Mouse (Mus musculus): ENCODE data around the gene Gjc2. TPM values are rescaled to one million over a fixed set of nuclear protein-coding genes. Genes with fewer than 3 reads are reported as not detected.

The Gjc2 gene
- polyA plus RNA-seq, 1 experiment, result 0.03 TPM

DNA sequence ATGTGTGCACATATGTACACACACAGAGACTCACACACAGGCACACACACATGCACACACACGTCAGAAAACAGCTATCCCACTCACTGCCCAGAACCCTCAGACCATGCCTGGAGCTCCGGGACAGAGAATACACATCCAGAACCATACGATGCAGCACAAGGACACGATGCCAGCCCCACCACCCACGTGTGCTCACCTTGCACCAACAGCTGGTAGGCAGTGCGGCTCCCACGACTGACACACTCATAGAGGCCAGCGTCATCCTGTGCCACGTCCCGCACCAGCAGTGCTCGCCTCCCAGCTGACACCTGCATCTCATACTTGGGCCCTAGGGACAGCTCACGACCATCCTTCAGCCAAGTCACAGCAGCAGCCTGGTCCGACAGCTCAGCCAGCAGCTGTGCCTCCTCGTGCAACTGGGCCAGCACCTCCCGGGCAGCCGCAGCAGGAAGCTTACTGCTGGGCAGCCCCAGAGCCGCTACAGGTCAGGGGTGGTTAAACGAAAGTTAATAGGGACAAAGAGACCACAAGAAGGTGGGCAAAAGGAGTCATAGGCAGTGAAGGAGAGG is 51.6 kb downstream of the Gjc2 start:
- Histone ChIP-seq H3K4me1 (peaks cover 23% of the 10 kb centered on the region; the same call in 1 of the 2 replicates), H3K36me3 (replicated peaks; ENCODE audit: low read length) (no peaks in the 10 kb centered on the region), H3K4me3 (replicated peaks) (peak overlapping the region; percentile 72), H3K9me3 (peaks cover 5% of the 10 kb centered on the region; the same call in 1 of the 2 replicates), H3K27me3 (replicated peaks) (peaks cover 72% of the 10 kb centered on the region)
- TF ChIP-seq GATA1 (IDR thresholded peaks at IDR 0.05; ENCODE audit: borderline replicate concordance, low read length), result no peak
- TF ChIP-seq FLI1 (IDR thresholded peaks at IDR 0.05; ENCODE audit: low read length), result no peak

DNA sequence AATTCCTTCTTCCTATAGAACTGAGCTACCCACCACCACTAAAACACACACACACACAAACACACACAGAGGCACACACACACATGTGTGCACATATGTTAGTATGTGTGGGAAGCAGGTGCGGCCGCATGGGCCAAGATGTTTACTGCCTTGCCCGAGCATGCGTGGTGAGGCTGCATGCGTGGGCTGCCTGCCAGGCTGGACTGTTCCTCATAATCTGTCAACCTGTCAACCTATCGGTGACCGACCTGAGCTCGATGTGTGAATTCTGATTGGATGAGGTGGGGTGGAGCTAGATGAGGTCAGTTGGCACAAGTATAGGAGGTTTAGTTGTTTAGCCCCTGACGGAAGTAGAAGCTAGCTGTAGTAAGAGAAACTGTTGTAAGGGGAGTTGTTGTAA is 52.2 kb downstream of the Gjc2 start:
- Histone ChIP-seq H3K4me3 (replicated peaks) (no peak overlapping the region), H3K27me3 (replicated peaks) (peaks cover 66% of the 10 kb centered on the region), H3K4me1 (peaks cover 19% of the 10 kb centered on the region; the same call in 1 of the 2 replicates), H3K36me3 (replicated peaks; ENCODE audit: low read length) (no peaks in the 10 kb centered on the region), H3K9me3 (peaks cover under 1% of the 10 kb centered on the region; the same call in 1 of the 2 replicates)
- TF ChIP-seq GATA1 (IDR thresholded peaks at IDR 0.05; ENCODE audit: borderline replicate concordance, low read length) (no peak), FLI1 (IDR thresholded peaks at IDR 0.05; ENCODE audit: low read length) (no peak)

Other genes with a start within 250 kb of the Gjc2 start
- 271 and 450 TPM in 2 replicates for gene Rnf187, start 244.3 kb downstream of the Gjc2 start, polyA plus RNA-seq (2012; ENCODE audit: insufficient read depth, low replicate concordance)
- gene Hist3h2ba, start 234.3 kb downstream of the Gjc2 start, polyA plus RNA-seq (2012; ENCODE audit: insufficient read depth, low replicate concordance), result 5.3 and 6.7 TPM in 2 replicates
- gene Hist3h2a, start 228.5 kb downstream of the Gjc2 start, polyA plus RNA-seq (2012; ENCODE audit: insufficient read depth, low replicate concordance), result 16.9 TPM in 1 of 2 replicates, not detected in the other
- 11.3 and 13.8 TPM in 2 replicates for gene Trim17, start 228.5 kb downstream of the Gjc2 start, polyA plus RNA-seq (2012; ENCODE audit: insufficient read depth, low replicate concordance)
- 12.8 and 20.1 TPM in 2 replicates for gene Trim11, start 205.1 kb downstream of the Gjc2 start, polyA plus RNA-seq (2012; ENCODE audit: insufficient read depth, low replicate concordance)
- gene Obscn, start 46.8 kb downstream of the Gjc2 start, polyA plus RNA-seq (2012; ENCODE audit: insufficient read depth, low replicate concordance), result 9.6 and 10.4 TPM in 2 replicates
- gene Iba57, start 19.5 kb downstream of the Gjc2 start, polyA plus RNA-seq (2012; ENCODE audit: insufficient read depth, low replicate concordance), result 2.5 TPM in 1 of 2 replicates, not detected in the other
- gene Guk1, start 9.0 kb upstream of the Gjc2 start, polyA plus RNA-seq (2012; ENCODE audit: insufficient read depth, low replicate concordance), result 19.3 TPM in 1 of 2 replicates, not detected in the other
- 22.0 and 34.5 TPM in 2 replicates for gene Mrpl55, start 19.3 kb upstream of the Gjc2 start, polyA plus RNA-seq (2012; ENCODE audit: insufficient read depth, low replicate concordance)
- 11.5 and 33.5 TPM in 2 replicates for gene 2310033P09Rik, start 25.1 kb upstream of the Gjc2 start, polyA plus RNA-seq (2012; ENCODE audit: insufficient read depth, low replicate concordance)
- 222 and 240 TPM in 2 replicates for gene Arf1, start 45.1 kb upstream of the Gjc2 start, polyA plus RNA-seq (2012; ENCODE audit: insufficient read depth, low replicate concordance)
- not detected in 2 replicates for gene Wnt3a, start 107.5 kb upstream of the Gjc2 start, polyA plus RNA-seq (2012; ENCODE audit: insufficient read depth, low replicate concordance)
- gene Wnt9a, start 123.7 kb upstream of the Gjc2 start, polyA plus RNA-seq (2012; ENCODE audit: insufficient read depth, low replicate concordance), result not detected in 2 replicates
- not detected in 2 replicates for gene Prss38, start 192.4 kb upstream of the Gjc2 start, polyA plus RNA-seq (2012; ENCODE audit: insufficient read depth, low replicate concordance)

All from megakaryocyte, embryonic 14.5 days (primary cell).